Mouse (Mus musculus) cerebellum, adult 2 months (tissue): ENCODE data around the gene Atp6v1c2. TPM values are rescaled to one million over a fixed set of nuclear protein-coding genes. Genes with fewer than 3 reads are reported as not detected.

Experiments
- DNase-seq, 2 experiments: peaks; one replicate each; pipeline ENCODE4 v3.0.0; 2021
- H3K27ac ChIP-seq: fragments of 200-500 bp; 2 replicates; pipeline ENCODE4 v1.5.1; 2012; ENCODE audit warnings: low read length, control low read depth, inconsistent platforms; ENCODE audit not compliant: insufficient read depth
- H3K27me3 ChIP-seq: fragments of 200-500 bp; 2 replicates; pipeline ENCODE4 v1.6.1; 2012; ENCODE audit warnings: inconsistent platforms, mild to moderate bottlenecking, low read length, moderate library complexity; ENCODE audit not compliant: control insufficient read depth, insufficient read depth
- H3K4me1 ChIP-seq: fragments of 200-500 bp; 2 replicates; pipeline ENCODE4 v1.6.1; 2011; ENCODE audit warnings: low read length; ENCODE audit not compliant: control insufficient read depth, insufficient read depth
- H3K4me3 ChIP-seq: fragments of 200-500 bp; replicated peaks from 2 replicates; pipeline ENCODE3; 2011; ENCODE audit warnings: mild to moderate bottlenecking, low read depth, low read length, control low read depth; ENCODE audit not compliant: insufficient read depth
- CTCF ChIP-seq: fragments of 200-500 bp; IDR thresholded peaks from 2 replicates; pipeline ENCODE4 v1.5.1; 2011; ENCODE audit warnings: low read depth, mild to moderate bottlenecking, control low read depth, low read length, moderate library complexity, borderline replicate concordance; ENCODE audit not compliant: insufficient read depth
- POLR2A ChIP-seq: fragments of 200-500 bp; IDR thresholded peaks from 2 replicates; pipeline ENCODE4 v1.6.1; 2011; ENCODE audit warnings: low read length, control low read depth, borderline replicate concordance; ENCODE audit not compliant: insufficient read depth
- WGBS: fragments of 180-500 bp; shearing (Covaris S2); methylation state at CpG from one replicate; pipeline ENCODE4 v1.1.7; 2018; 5-methylcytosine and 5-hydroxymethylcytosine counted together
- polyA plus RNA-seq: library from polyadenylated mRNA; depleted of rRNA; stranded (reverse); fragments of >200 nt; gene quantifications from 2 replicates; pipeline ENCODE4 v1.2.3, GENCODE M21; 2012; rRNA removed

Atp6v1c2 gene
- 0.15 and 0.16 TPM in 2 replicates for polyA plus RNA-seq

GRCm38 (mm10) chr12:17329259-17329658 is at the start of gene Atp6v1c2:
Gene Atp6v1c2 (minus strand): TSS chr12:17329359.
- TF ChIP-seq CTCF = no peak
- TF ChIP-seq POLR2A = no peak
- Histone ChIP-seq H3K27me3 (no peaks in the 10 kb centered on the region; the same call in 1 of the 2 replicates), H3K4me1 (no peaks in the 10 kb centered on the region), H3K27ac (no peak within 1 kb of the TSS), H3K4me3 (no peak within 1 kb of the TSS)
- DNase-seq = no peak
- WGBS = 77% methylated on average over 3 of the region's 3 CpGs

GRCm38 (mm10) chr12:17376521-17376920 is 47.4 kb upstream of the Atp6v1c2 start:
- H3K27ac ChIP-seq = no peak overlapping the region
- H3K4me3 ChIP-seq = no peak overlapping the region
- TF ChIP-seq CTCF (no peak), POLR2A (no peak)
- 36% methylated on average over 6 of the region's 6 CpGs for WGBS
- no peak for DNase-seq
- peaks cover 4% of the 10 kb centered on the region; the same call in 1 of the 2 replicates for H3K4me1 ChIP-seq
- no peaks in the 10 kb centered on the region for H3K27me3 ChIP-seq

- Histone ChIP-seq H3K4me1 (peaks cover 4% of the 10 kb centered on the region; the same call in 1 of the 2 replicates), H3K4me3 (no peak overlapping the region), H3K27ac (no peak overlapping the region), H3K27me3 (no peaks in the 10 kb centered on the region)
- 97% methylated on average over 4 of the region's 4 CpGs for WGBS
- no peak for DNase-seq
- TF ChIP-seq POLR2A = no peak
- no peak for TF ChIP-seq CTCF
Measured at GRCm38 (mm10) chr12:17375243-17375642, 46.1 kb upstream of the Atp6v1c2 start.

GRCm38 (mm10) chr12:17373470-17373975 is 44.4 kb upstream of the Atp6v1c2 start:
- DNase-seq = no peak

GRCm38 (mm10) chr12:17372696-17373095 is 43.5 kb upstream of the Atp6v1c2 start:
- no peak overlapping the region for H3K4me3 ChIP-seq
- DNase-seq = no peak
- TF ChIP-seq POLR2A (no peak), CTCF (no peak)
- peaks cover 4% of the 10 kb centered on the region; the same call in 1 of the 2 replicates for H3K4me1 ChIP-seq
- no peak overlapping the region for H3K27ac ChIP-seq
- no peaks in the 10 kb centered on the region for H3K27me3 ChIP-seq
- WGBS = 89% methylated on average over 3 of the region's 3 CpGs

More at GRCm38 (mm10) chr12:17373470-17373975, 44.4 kb upstream of the Atp6v1c2 start:
- 98% methylated on average over 5 of the region's 5 CpGs for WGBS
- H3K27ac ChIP-seq = no peak overlapping the region
- TF ChIP-seq POLR2A = no peak
- no peak for TF ChIP-seq CTCF
- peaks cover 4% of the 10 kb centered on the region; the same call in 1 of the 2 replicates for H3K4me1 ChIP-seq
- no peak overlapping the region for H3K4me3 ChIP-seq
- no peaks in the 10 kb centered on the region for H3K27me3 ChIP-seq

- H3K27me3 ChIP-seq = no peaks in the 10 kb centered on the region
- H3K4me3 ChIP-seq = no peak overlapping the region
- H3K27ac ChIP-seq = no peak overlapping the region
- peaks cover 3% of the 10 kb centered on the region; the same call in 1 of the 2 replicates for H3K4me1 ChIP-seq
- DNase-seq = no peak
- WGBS = 83% methylated on average over 8 of the region's 8 CpGs
- TF ChIP-seq POLR2A (no peak), CTCF (peak; percentile 16; the same call in 1 of the 2 replicates)
Measured at GRCm38 (mm10) chr12:17371589-17372235, 42.6 kb upstream of the Atp6v1c2 start.

- no peak overlapping the region for H3K27ac ChIP-seq
- 39% methylated on average over 7 of the region's 7 CpGs for WGBS
- TF ChIP-seq CTCF (no peak), POLR2A (no peak)
- DNase-seq = no peak
- no peaks in the 10 kb centered on the region; the same call in 1 of the 2 replicates for H3K4me1 ChIP-seq
- no peak overlapping the region for H3K4me3 ChIP-seq
- no peaks in the 10 kb centered on the region for H3K27me3 ChIP-seq
Measured at GRCm38 (mm10) chr12:17369551-17370325, 40.6 kb upstream of the Atp6v1c2 start.
